Mouse (Mus musculus) kidney, adult 8-10 months (tissue): ENCODE data around the gene Arpc2.

Source experiments
- DNase-seq, 2 experiments: peaks; one replicate each; pipeline ENCODE4 v3.0.0; 2022

Gene Arpc2

DNA sequence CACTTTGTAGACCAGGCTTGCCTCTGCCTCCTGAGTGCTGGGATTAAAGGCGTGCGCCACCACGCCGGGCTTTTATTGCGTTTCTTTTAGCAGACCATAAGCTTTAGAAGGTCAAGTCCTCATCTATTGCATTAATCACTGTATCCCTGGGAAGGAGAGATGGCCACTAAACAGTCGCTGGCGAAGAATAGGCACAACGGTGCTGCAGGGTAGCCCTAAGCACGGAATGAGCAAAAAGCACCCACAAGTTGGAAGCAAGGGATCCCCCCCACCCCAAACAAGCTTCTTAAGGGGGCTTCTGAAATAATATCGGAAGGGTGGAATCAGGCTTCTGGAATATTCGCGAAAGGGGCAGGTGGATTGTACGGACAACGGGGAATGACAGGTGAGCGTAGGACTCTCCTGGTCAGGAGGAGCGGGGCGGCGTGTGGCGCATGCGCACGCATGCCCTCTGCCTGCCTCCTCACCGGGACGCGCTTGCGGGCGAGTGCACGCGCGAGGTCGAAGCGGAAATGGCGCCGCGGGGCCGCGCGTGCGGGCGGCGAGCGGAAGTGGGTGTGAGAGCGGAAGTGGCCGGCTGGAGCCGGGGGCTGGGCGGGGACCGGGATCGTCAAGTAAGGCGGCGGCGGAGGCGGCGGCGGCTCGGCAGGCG is at the start of gene Arpc2:
Gene Arpc2 (plus strand): TSS at position 147 of the 652 bp plus-strand sequence.
- DNase-seq: peak; percentile 97

DNA sequence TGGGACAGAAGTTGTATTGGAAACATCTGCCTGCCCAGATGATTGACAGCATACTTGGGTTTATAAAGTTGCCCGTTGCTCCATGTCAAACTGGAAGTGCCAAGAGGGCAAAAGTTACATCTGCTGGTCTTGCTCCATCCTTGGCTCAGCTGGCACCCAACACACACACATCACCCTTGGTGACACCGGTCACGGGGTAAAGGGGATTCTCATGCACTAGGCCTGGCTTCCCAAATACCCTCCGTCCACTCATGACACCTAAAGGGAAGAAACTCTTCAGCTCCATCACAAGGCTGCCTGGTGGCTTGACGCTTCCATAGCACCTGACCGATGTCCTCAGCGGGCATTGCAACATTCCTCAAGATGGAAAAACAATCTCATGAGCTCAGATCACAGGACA is 45.4 kb upstream of the Arpc2 start:
- no peak for DNase-seq

DNA sequence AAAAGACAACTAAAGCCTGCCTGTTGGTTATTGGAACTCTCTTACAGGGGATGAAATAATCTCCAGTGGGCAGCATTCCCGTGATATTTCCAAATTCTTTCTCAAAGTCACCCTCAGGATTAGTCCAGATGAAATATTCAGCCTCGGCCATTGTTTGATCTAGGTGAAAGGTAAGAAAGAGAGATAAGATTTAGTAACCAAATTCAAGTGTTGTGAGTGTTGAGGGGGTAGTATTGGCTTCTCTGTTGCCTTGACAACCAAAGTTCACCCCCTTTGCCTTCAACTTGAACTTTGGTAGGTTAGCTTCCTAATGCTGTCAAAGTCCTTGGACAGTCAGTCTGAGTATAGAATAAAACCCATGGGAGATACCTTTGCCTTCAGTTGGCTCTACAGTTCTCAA is 43.2 kb upstream of the Arpc2 start:
- no peak for DNase-seq

DNA sequence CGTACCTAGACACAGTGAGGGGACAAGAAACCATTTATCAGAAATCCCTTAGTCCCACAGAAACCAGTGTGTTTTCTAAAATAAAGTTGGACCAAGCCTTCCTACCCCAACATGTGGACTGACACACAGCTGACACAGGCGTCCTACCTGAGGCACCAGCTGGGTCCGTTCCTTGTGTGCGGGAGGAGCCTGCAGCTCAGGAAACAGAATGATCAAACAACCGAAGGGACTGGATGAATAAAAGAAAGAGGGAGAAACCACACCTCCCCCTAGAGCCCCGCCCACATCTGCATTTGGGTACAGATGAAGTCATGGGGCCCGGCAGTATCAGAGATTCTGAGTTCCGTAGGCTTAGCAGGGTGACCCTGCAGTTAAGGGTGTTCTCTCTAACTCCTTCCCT is 41.4 kb upstream of the Arpc2 start, which contains the start of gene Cxcr1:
Gene Cxcr1 (minus strand): TSS at position 187 of the 400 bp plus-strand sequence.
- no peak for DNase-seq

DNA sequence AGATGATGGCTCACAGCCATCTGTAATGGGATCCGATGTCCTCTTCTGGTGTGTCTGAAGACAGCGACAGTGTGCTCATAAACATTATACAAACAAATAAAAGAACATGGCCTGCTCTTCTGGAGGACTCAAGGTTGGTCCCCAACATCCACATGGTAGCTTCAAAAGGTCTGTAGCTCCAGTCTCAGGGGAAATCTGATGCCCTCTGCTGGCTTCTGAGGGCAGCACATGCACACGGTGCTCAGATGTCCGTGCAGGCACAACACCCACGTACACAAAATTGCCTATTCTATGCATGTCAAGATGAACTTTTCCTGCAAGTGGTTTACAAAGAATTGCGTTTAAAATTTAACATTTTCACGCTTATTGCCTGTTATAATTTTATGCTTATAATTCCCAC is 39.9 kb upstream of the Arpc2 start:
- peak; percentile 15 to 49 for DNase-seq

DNA sequence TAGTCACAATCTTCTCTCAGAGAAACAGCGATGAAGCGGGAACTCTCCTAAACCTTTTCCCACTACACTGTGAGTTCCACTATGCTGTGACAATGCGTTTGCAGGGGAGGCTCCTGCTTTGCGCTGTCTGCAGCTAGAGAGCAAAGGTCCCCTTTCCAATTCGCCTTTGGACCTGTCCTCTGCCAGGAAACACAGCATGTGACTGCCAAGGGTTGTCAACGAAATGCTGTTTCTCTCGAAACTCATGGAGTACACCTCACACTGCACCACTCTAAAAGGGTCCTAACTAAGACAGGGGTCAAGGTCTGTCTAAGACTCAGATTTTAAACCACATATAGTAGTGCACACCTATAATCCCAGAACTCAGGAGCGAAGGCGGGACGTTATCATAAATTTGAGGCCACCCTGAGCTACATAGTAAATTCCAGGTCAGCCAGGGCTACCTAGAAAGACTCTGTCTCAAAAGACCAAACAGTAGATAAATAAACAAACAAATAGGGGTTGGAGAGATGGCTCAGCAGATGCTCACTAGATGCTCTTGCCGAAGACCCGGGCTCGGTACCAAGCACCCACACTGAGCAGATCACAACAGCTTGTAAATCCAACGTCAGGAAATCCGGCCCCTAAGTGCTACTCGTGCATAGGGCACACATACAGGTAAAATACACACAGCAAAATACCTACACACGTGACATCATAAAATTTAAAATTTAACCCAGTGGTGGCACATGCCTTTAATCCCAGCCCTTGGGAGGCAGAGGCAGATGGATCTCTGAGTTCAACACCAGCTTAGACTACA is 39.1 kb upstream of the Arpc2 start:
- DNase-seq: peak; percentile 77 to 80

DNA sequence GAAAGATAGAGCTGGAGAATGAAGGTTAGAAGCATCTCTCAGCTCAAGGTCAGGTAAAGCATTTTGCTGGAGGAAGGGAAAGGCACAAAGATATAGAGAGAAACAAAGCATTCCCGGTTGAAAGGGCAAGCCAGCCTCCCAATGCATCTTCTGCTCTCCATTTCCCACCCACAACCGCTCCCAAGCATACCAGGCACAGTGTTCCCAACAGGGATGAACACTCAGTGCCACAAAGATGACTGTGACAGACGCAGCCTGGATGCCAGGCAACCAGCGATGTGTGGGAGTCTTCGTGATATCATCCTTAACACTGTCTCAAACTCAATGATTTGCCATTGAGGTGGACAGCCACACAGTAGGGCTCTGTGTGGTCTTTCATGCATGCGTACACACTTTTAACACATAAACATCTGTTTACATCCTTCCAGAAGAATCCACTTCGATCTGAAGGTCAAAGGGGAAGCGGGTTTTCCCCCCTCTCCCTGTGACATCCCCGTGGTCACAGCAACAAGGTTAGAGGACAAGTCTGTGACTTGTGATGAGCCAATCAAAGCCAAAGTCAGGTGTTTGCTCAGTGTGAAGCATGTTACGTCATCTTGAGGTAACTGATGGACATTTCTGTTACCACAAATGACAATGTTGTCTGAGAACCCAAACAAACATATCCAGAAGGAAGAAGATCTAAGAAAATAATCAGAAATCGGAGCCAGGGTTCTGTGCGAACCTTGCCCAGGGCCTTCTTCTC is 38.0 kb upstream of the Arpc2 start:
- DNase-seq: no peak

DNA sequence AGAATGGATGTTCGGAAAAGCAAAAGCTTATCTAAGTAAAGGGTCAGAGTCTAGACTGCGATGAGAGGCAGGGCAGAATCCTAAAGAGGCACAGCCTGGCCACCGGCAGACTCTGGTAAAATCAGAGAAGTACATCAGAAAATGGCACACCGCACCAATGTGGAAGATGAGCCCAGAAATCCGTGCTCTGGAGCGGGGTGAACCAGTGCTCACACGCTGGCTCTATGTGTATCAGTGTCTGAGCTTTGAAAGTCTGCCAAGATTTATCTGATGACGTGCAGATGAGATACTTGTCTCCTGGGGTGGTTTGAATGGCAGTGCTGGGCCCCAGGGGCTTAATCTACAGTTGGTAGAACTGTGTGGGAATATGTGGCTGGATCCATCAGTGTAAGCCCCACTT is 36.8 kb upstream of the Arpc2 start:
- DNase-seq: no peak

DNA sequence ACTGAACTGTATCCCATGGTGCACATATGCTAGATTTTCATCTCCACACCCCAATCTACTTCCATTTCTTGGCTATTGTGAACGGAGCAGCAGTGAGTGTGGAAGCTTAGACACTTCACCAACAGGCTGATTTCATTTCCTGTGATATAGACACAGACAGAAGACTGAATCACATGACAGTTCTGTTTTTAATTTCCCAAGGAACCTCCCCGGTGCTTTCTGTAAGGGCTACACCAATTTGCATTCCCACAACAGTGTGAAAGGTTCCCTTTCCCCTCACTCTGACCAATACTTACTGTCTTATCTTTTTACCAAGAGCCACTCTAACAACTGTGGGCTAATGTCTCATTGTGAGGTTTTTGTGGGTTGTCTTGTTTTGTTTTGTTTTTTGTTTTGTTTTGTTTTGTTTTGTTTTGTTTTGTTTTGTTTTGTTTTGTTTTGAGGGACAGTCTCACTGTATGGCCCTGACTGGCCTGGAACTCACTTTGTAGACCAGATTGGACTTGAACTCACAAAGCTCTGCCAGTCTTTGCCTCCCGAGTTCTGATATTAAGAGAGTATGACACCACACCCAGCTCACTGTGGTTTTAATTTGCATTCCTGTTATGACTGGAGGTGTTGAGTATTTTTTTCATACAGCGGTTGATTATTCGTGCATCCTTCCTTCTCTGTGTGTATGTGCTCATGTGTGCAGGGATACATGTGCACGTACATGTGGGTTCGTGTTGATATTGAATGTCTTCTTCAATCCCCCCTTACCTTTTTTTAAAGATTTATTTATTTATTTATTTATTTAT is 34.6 kb upstream of the Arpc2 start:
- no peak for DNase-seq

DNA sequence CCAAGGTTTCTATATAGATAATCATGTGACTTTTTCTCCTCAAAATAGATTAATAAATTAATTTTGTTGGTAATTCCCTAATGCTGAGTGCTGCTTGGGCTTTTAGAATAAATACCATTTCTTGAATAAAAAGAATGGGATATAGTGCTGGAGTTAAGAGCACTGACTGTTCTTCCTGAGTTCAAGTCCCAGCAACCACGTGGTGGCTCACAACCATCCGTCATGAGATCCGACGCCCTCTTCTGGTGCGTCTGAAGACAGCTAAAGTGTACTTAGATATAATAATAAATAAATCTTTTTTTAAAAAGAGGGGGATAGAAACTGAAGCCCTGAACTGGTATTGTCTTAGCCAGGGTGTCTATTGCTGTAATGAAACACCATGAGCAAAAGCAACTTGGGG is 32.4 kb upstream of the Arpc2 start:
- no peak for DNase-seq

DNA sequence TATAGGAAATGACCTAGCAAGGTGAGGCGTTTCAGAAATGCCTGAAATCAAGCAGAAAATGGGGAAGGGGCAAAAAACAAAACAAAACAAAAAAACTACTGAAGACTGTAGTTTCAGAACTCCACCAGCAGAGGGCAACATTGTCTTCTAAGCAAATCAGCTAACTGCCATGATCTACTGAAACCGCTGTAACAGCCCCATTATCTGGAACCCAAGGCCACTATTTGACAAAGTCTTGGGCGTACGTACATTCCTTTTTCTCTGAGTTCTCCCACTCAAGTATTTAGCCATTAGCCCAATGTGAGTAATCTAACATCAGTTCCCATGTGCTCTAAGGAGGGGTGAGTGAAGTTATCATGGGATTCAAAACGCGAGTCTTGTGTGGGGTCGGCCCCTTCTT is 30.0 kb upstream of the Arpc2 start:
- DNase-seq: peak in 1 of 2 experiments; percentile 19

DNA sequence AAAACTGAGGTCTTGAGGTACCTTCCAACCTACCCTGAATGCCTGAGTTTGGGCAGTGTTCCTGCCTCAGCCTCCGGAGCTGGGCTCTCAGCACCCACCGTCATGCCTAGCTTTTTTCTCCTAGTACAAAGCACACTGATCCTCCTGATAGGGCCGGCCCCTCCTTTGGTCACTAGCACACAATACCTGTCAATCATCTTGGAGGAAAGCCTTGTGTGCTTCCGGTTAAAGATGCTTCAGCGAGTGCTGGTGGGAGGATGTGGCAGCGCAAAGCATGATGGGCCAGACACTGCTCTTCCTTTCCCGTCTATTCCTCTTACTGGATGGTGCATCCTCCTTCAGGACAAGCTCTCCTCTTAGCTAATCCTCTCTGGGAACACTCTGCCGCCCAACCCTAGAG is 29.2 kb upstream of the Arpc2 start:
- DNase-seq: no peak

DNA sequence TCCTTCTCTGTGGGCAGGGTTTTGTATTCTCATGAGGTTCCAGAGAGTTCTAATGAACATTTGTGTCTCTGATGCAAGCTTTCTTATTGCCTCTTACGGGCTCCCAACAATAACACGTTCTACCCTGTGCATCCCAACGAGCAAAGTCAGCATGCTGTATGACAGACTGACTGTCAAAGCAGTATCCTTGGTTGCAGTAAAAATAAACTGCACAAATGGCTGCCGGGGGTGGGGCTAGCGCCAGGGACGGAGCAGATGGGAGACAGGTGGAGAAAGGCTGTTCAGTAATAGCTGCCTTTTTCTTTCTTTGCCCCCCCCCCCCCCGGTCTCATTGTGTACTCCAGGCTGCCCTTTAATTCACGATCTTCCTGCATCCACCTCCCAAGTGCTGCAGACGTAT is 28.0 kb upstream of the Arpc2 start:
- DNase-seq: no peak

DNA sequence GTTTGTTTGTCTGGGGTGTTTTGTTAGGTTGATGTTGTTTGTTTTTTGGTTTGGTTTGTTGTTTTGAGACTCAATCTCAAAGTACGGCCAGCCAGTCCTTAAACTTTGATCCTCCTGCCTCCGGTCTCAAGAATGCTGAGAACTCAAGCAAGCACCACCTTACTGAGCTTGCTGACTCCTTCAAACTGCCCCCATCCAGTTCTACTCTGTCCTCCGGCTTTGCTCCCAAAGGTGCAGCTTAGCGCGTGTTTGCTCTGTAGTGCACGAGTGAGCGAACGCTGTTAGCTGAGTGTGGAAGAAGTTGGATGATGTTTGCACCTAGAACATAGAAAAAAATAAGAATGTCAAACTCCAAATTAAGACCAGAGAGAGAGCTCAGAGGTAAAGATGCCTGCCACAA is 26.9 kb upstream of the Arpc2 start:
- DNase-seq: no peak

DNA sequence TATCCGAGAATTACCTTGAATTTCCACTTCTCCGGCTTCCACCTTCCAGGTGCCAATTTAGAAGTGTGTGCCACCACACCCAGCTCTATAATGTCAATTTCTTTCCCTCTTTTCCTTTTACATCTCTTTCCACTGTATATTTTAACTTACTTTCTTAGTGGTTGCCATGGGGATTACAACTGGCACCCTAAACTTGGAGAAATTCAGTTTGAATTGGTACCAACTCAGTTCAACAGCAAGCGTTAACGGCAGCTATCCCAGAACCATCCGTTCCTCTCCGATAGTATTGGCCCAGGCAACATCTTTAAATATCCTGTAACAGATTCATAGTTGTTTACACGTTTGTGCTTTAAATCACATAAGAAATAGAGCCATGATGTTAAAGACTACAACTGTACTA is 16.0 kb upstream of the Arpc2 start:
- DNase-seq: no peak

DNA sequence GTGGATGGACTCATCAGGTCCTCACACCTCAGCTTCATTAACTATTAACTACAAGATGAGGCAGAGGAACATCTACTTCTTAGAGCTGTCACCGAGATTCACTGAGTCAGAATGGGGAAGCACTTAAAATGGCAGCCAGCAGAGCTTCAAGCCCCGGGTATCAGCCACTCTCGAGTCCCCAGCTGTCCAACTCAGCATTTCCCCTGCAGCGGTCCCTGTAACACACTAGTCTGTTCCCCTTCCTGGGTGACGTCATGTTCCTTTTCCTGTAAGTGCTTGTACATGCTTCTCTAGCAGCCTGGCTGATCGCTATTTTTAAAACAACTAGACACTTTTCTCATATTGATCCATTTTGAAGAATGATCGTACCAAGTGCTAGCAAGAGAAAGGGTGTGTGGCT is 8.6 kb upstream of the Arpc2 start:
- DNase-seq: peak; percentile 52 to 54

DNA sequence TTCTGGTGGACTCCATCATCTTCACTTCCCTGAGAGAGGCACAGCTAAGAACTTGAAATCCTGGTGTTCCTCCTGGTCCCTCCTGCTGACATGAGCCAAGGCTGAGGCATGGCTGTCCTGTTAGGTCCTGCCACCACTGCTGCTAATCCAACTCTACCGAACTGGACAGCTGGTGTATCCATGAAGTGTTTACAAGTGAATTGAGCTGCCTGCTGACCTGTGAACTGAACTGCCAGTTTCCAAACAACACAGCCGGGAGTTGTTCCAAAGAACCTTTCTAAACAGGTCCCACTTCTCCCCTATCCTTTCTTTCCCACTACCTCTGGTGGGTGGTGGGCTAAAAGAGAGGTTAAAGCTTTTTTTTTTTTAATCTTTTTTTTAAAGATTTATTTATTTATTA is 5.9 kb upstream of the Arpc2 start:
- no peak for DNase-seq

DNA sequence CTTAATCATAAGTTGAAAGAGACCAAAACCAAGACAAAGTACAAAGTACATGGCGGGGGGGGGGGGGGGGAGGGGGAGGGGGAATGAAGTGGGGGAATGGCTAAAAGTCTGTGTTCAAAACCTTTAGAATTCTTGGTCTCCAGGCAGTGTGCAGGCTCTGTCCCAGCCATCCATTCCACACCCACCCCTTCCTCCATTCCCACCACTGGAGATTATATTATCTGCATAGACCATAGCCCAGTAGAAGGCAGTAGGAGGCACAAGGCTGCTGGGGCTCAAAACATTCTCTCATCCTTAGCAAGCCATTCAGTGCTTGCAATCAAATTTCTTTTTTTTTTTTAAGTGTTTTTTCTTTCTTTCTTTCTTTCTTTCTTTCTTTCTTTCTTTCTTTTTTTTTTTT is 4.9 kb upstream of the Arpc2 start:
- no peak for DNase-seq

DNA sequence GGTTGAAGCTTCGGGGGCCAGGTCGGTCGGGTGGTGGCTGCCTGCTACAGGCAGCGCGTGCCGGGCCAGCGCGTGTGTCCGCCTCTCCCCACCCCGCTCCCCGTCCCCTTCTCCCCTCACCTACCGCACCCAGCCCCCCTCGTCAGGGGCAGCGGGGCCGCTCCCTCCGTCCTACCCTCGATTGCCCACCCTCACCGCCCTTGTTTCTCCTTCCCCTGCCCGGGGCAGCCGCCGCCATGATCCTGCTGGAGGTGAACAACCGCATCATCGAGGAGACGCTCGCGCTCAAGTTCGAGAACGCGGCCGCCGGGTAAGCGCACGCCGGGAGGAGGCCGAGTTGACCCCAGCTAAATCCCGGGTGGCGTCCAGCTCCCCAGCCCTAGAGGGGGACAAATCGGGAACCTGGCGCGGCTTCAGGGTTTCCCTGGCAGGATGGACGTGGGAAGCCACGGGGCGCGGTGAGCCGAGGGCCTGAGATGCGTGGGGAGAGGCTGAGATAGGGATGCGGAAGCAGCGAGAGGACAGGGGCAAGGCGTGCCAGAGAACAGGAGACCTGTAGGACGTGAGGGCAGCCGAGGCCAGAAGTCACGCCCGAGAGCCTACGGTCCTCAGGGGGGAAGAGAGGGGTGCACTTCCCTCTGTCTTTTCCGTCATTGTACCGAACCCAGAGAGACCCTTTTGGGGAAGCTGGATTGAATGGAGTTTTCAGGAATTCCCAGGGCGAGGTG is 870 bp downstream of the Arpc2 start:
- peak; percentile 25 to 46 for DNase-seq

DNA sequence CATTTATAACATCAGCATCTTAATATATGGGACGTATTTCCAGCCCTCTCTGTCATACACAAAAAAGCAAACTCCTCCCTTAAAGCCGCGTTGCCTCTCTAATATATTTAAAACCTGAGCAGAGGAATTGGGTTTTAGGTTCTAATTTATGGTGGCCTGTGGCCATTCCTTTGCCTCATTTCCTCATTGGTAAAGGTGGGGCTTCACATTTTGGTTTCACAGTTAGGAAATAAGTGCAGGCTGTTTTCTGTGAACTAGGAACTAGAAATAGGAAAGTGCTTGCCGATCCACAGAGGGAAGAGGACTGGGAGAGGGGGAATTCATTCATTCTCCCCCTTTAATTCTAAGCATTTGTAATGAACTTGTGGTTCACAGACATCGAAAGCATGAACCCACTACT is 1.8 kb downstream of the Arpc2 start:
- DNase-seq: no peak

DNA sequence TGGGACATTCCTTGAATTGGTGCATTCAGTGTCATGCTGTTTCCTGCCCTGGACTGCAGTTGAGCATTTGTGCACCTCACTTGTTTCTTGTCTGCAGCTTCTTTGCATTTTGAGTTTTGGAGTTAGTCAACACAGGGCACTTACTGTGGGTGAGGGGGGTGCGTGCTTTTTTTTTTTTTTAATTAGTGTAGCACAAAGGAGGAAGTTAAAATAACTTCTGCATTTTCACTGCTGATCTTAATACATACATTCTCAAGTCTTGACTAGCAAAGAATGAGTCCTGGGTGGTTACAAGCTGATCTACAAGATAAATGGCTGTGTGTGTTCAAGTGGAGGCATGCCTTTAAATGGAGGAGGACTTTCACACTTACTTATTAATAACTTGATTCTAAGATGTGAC is 2.3 kb downstream of the Arpc2 start:
- DNase-seq: no peak

DNA sequence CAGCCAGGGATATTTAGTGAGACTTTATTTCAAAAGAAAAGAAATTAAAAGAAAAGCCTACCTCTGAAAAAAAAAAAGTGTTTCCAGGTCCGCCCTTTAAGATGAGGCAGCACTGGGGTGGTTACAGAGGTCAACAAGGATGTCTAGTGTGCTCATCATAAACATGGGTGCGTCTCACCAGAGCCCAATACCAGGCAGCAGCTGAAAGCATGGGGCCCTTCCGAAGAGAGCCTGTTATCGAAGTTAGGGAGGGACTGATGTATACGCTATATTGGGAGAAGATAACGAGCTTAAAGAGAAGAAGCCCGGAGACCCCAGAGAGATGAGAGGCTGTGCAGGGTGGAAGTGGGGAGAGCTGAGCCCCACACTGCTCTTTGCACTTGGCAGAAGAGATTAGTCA is 3.3 kb downstream of the Arpc2 start:
- no peak for DNase-seq
